Mouse (Mus musculus) megakaryocyte, embryonic 14.5 days (primary cell): Measurements from ENCODE around the gene N4bp2l2.

Experiments used
- FLI1 ChIP-seq: IDR thresholded peaks from 2 replicates; pipeline ENCODE4 v1.6.1; 2012; ENCODE audit warnings: low read length, inconsistent platforms, mixed read lengths
- GATA1 ChIP-seq: IDR thresholded peaks from 3 replicates; pipeline ENCODE4 v1.6.1; 2012; ENCODE audit warnings: mixed read lengths, low read length, inconsistent platforms, borderline replicate concordance

DNA sequence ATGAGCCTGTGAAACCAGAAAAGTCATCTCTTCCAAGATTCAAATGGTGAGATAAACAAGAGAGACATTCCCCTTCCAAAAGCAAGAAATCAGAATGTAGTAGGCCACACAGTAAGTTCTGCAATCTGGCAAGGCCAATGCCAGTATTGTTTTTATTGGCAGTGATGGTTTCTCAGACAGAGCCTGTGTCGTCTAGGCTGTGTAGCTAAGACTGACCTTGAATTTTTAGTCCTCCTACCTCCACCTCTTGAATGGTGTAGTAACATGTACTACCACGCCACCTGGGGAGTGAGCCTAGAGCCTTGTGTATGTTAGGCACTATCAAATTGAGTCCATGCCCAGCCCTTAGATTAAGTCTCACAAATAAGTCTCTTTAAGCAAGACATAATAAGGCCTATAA is 36.3 kb downstream of the N4bp2l2 start:
- TF ChIP-seq FLI1: no peak
- no peak for TF ChIP-seq GATA1
